Mouse (Mus musculus): ENCODE measurements around the gene Gps1. TPM values are rescaled to one million over a fixed set of nuclear protein-coding genes. Genes with fewer than 3 reads are reported as not detected.

Gps1 gene
- polyA plus RNA-seq, 2 experiments = 65.2 to 76.5 TPM

GRCm38 (mm10) chr11:120823551-120823947 is 39.5 kb downstream of the Gps1 start:
- TF ChIP-seq CTCF (IDR thresholded peaks at IDR 0.05; ENCODE audit: low read depth) (no peak), EP300 (IDR thresholded peaks at IDR 0.05; ENCODE audit: low read depth) (no peak)
- ATAC-seq (ENCODE audit: insufficient read depth) = peak; percentile 50
- peaks cover 17% of the 10 kb centered on the region for H3K36me3 ChIP-seq (replicated peaks; ENCODE audit: control insufficient read depth, insufficient read depth, low read depth)
- peak overlapping the region; percentile 83 for H3K9ac ChIP-seq (replicated peaks)
- H3K27me3 ChIP-seq (ENCODE audit: control insufficient read depth, insufficient read depth, low read length) = no peaks in the 10 kb centered on the region
- WGBS (ENCODE audit: insufficient replicate concordance) = under 1% methylated on average over 40 of the region's 40 CpGs
- H3K9me3 ChIP-seq (ENCODE audit: control insufficient read depth, low read length) = no peaks in the 10 kb centered on the region
- peak overlapping the region; percentile 95 for H3K4me2 ChIP-seq (ENCODE audit: low read depth)
- H3K4me3 ChIP-seq (ENCODE audit: insufficient read depth in 1 of 2, low read depth in 2 of 2, low read length in 2 of 2) = peak overlapping the region; percentile 71 to 78
- peaks cover 8 to 12% of the 10 kb centered on the region in 2 experiments; a peak in 3 of 4 replicates for H3K4me1 ChIP-seq (replicated peaks; ENCODE audit: control insufficient read depth in 2 of 2, insufficient read depth in 2 of 2, low read length in 1 of 2)
- no peak for DNase-seq (ENCODE audit: low read depth in 3 of 3, low spot score in 3 of 3)
- peak overlapping the region; percentile 66 for H3K27ac ChIP-seq

GRCm38 (mm10) chr11:120823956-120824786 is 40.1 kb downstream of the Gps1 start, which contains the start of gene Fasn:
Fasn (minus strand) TSS chr11:120824547.
- Histone ChIP-seq H3K27ac (peak within 1 kb of the TSS; percentile 66), H3K4me3 (ENCODE audit: insufficient read depth in 1 of 2, low read depth in 2 of 2, low read length in 2 of 2) (peak within 1 kb of the TSS; percentile 71 to 78), H3K9ac (replicated peaks) (peak within 1 kb of the TSS; percentile 83), H3K9me3 (ENCODE audit: control insufficient read depth, low read length) (no peaks in the 10 kb centered on the region), H3K4me2 (ENCODE audit: low read depth) (peak within 1 kb of the TSS; percentile 95), H3K27me3 (ENCODE audit: control insufficient read depth, insufficient read depth, low read length) (no peaks in the 10 kb centered on the region), H3K36me3 (replicated peaks; ENCODE audit: control insufficient read depth, insufficient read depth, low read depth) (peaks cover 11% of the 10 kb centered on the region), H3K4me1 (replicated peaks; ENCODE audit: control insufficient read depth in 2 of 2, insufficient read depth in 2 of 2, low read length in 1 of 2) (peaks cover 8 to 12% of the 10 kb centered on the region in 2 experiments; a peak in 3 of 4 replicates)
- ATAC-seq (ENCODE audit: insufficient read depth) (peak; percentile 83), DNase-seq (ENCODE audit: low read depth in 3 of 3, low spot score in 3 of 3) (peak; percentile 79 to 80 (median 80))
- peak; percentile 66 for TF ChIP-seq CTCF (IDR thresholded peaks at IDR 0.05; ENCODE audit: low read depth)
- no peak for TF ChIP-seq EP300 (IDR thresholded peaks at IDR 0.05; ENCODE audit: low read depth)
- under 1% methylated on average over 96 of the region's 109 CpGs for WGBS (ENCODE audit: insufficient replicate concordance)

GRCm38 (mm10) chr11:120824787-120825288 is 40.8 kb downstream of the Gps1 start:
- Histone ChIP-seq H3K9ac (replicated peaks) (peak overlapping the region; percentile 83), H3K36me3 (replicated peaks; ENCODE audit: control insufficient read depth, insufficient read depth, low read depth) (peaks cover 6% of the 10 kb centered on the region), H3K4me1 (replicated peaks; ENCODE audit: control insufficient read depth in 2 of 2, insufficient read depth in 2 of 2, low read length in 1 of 2) (peaks cover 8 to 12% of the 10 kb centered on the region in 2 experiments; a peak in 3 of 4 replicates), H3K4me3 (ENCODE audit: insufficient read depth in 1 of 2, low read depth in 2 of 2, low read length in 2 of 2) (peak overlapping the region; percentile 69 to 78), H3K9me3 (ENCODE audit: control insufficient read depth, low read length) (no peaks in the 10 kb centered on the region), H3K27ac (peak overlapping the region; percentile 41), H3K4me2 (ENCODE audit: low read depth) (peak overlapping the region; percentile 95), H3K27me3 (ENCODE audit: control insufficient read depth, insufficient read depth, low read length) (no peaks in the 10 kb centered on the region)
- TF ChIP-seq CTCF (IDR thresholded peaks at IDR 0.05; ENCODE audit: low read depth) (no peak), EP300 (IDR thresholded peaks at IDR 0.05; ENCODE audit: low read depth) (no peak)
- DNase-seq (ENCODE audit: low read depth in 3 of 3, low spot score in 3 of 3) (no peak), ATAC-seq (ENCODE audit: insufficient read depth) (no peak)
- 2% methylated on average over 21 of the region's 21 CpGs for WGBS (ENCODE audit: insufficient replicate concordance)

GRCm38 (mm10) chr11:120825289-120825863 is 41.3 kb downstream of the Gps1 start:
- Histone ChIP-seq H3K9me3 (ENCODE audit: control insufficient read depth, low read length) (no peaks in the 10 kb centered on the region), H3K4me1 (replicated peaks; ENCODE audit: control insufficient read depth in 2 of 2, insufficient read depth in 2 of 2, low read length in 1 of 2) (peaks cover 8 to 12% of the 10 kb centered on the region in 2 experiments; a peak in 3 of 4 replicates), H3K9ac (replicated peaks) (peak overlapping the region; percentile 83), H3K27me3 (ENCODE audit: control insufficient read depth, insufficient read depth, low read length) (no peaks in the 10 kb centered on the region), H3K4me3 (ENCODE audit: insufficient read depth in 1 of 2, low read depth in 2 of 2, low read length in 2 of 2) (peak overlapping the region in 1 of 2 experiments; percentile 78; a peak in 2 of 4 replicates), H3K27ac (peak overlapping the region; percentile 41), H3K36me3 (replicated peaks; ENCODE audit: control insufficient read depth, insufficient read depth, low read depth) (peaks cover 3% of the 10 kb centered on the region), H3K4me2 (ENCODE audit: low read depth) (peak overlapping the region; percentile 95)
- WGBS (ENCODE audit: insufficient replicate concordance) = 69% methylated on average over 4 of the region's 4 CpGs
- no peak for DNase-seq (ENCODE audit: low read depth in 3 of 3, low spot score in 3 of 3)
- ATAC-seq (ENCODE audit: insufficient read depth) = no peak
- TF ChIP-seq CTCF (IDR thresholded peaks at IDR 0.05; ENCODE audit: low read depth) (no peak), EP300 (IDR thresholded peaks at IDR 0.05; ENCODE audit: low read depth) (no peak)

All from liver, embryonic 14.5 days (tissue).